Comparison of ENCODE assay signal across 7 mouse cellular contexts in genomic region chr19:6240725-6241124, GRCm38 (mm10). TPM values are rescaled to one million over a fixed set of nuclear protein-coding genes. Genes with fewer than 3 reads are reported as not detected.
DNase-seq lines count a peak whose midpoint lies in the region; ATAC-seq and TF ChIP-seq lines count a peak whose summit lies in the region.

No protein-coding gene starts in this region.

- H3K4me1 ChIP-seq in embryonic facial prominence, embryonic 13.5 days = peaks cover 17% of the 10 kb centered on the region
- H3K4me1 ChIP-seq in intestine, embryonic 16.5 days (ENCODE audit: control insufficient read depth, insufficient read depth, low read length) = peaks cover 23% of the 10 kb centered on the region
- H3K4me1 ChIP-seq in neural tube, embryonic 15.5 days = peaks cover 28% of the 10 kb centered on the region

- WGBS in embryonic facial prominence, embryonic 13.5 days = 39% methylated on average over 5 of the region's 5 CpGs
- WGBS in intestine, embryonic 16.5 days = 30% methylated on average over 5 of the region's 5 CpGs
- WGBS in neural tube, embryonic 15.5 days = 31% methylated on average over 5 of the region's 5 CpGs

- H3K4me2 ChIP-seq in embryonic facial prominence, embryonic 13.5 days = peak overlapping the region; percentile 95
- H3K4me2 ChIP-seq in intestine, embryonic 16.5 days (ENCODE audit: low read depth, low read length) = peak overlapping the region; percentile 33; the same call in 1 of the 2 replicates
- H3K4me2 ChIP-seq in neural tube, embryonic 15.5 days = peak overlapping the region; percentile 86; the same call in 1 of the 2 replicates

- no peak for ATAC-seq in embryonic facial prominence, embryonic 13.5 days (ENCODE audit: insufficient number of reproducible peaks, insufficient read depth, low FRiP score, low TSS enrichment, low read depth)
- ATAC-seq in intestine, embryonic 16.5 days = no peak
- no peak for ATAC-seq in neural tube, embryonic 15.5 days (ENCODE audit: low FRiP score)
- no peak for ATAC-seq in granulocyte monocyte progenitor cell, adult 5-6 weeks (replicated peaks; ENCODE audit: poor library complexity, severe bottlenecking)

- peaks cover 19% of the 10 kb centered on the region for H3K36me3 ChIP-seq in embryonic facial prominence, embryonic 13.5 days
- peaks cover 7% of the 10 kb centered on the region; the same call in 1 of the 2 replicates for H3K36me3 ChIP-seq in intestine, embryonic 16.5 days (ENCODE audit: control insufficient read depth, insufficient read depth, low read length)
- peaks cover 12% of the 10 kb centered on the region for H3K36me3 ChIP-seq in neural tube, embryonic 15.5 days

- no peaks in the 10 kb centered on the region for H3K9me3 ChIP-seq in embryonic facial prominence, embryonic 13.5 days
- H3K9me3 ChIP-seq in intestine, embryonic 16.5 days (ENCODE audit: control insufficient read depth, low read length) = no peaks in the 10 kb centered on the region
- no peaks in the 10 kb centered on the region for H3K9me3 ChIP-seq in neural tube, embryonic 15.5 days (replicated peaks)

- no peak for TF ChIP-seq CTCF in layer of hippocampus, adult 2 months (conservative IDR thresholded peaks at IDR 0.05)

- 0 out of 2 replicates have a peak overlapping the region, but pooled peaks have one; percentile 44 for H3K9ac ChIP-seq in embryonic facial prominence, embryonic 13.5 days
- peak overlapping the region; percentile 21; the same call in 1 of the 2 replicates for H3K9ac ChIP-seq in intestine, embryonic 16.5 days (ENCODE audit: low read depth, low read length)
- no peak overlapping the region for H3K9ac ChIP-seq in neural tube, embryonic 15.5 days (replicated peaks)

- H3K27ac ChIP-seq in layer of hippocampus, adult 2 months = peak overlapping the region; percentile 58; the same call in 1 of the 2 replicates
- no peak overlapping the region for H3K27ac ChIP-seq in embryonic facial prominence, embryonic 13.5 days
- H3K27ac ChIP-seq in intestine, embryonic 16.5 days (ENCODE audit: low read length) = peak overlapping the region; percentile 37; the same call in 1 of the 2 replicates
- peak overlapping the region; percentile 30; the same call in 1 of the 2 replicates for H3K27ac ChIP-seq in neural tube, embryonic 15.5 days (replicated peaks)

- no peak overlapping the region; the same call in 1 of the 2 replicates for H3K4me3 ChIP-seq in layer of hippocampus, adult 2 months
- H3K4me3 ChIP-seq in embryonic facial prominence, embryonic 13.5 days = peak overlapping the region; percentile 89
- no peak overlapping the region for H3K4me3 ChIP-seq in intestine, embryonic 16.5 days (ENCODE audit: low read length)
- H3K4me3 ChIP-seq in neural tube, embryonic 15.5 days (replicated peaks) = no peak overlapping the region

- H3K27me3 ChIP-seq in embryonic facial prominence, embryonic 13.5 days = no peaks in the 10 kb centered on the region
- no peaks in the 10 kb centered on the region for H3K27me3 ChIP-seq in intestine, embryonic 16.5 days (replicated peaks; ENCODE audit: control insufficient read depth, insufficient read depth, low read length)
- H3K27me3 ChIP-seq in neural tube, embryonic 15.5 days (replicated peaks) = no peaks in the 10 kb centered on the region

- DNase-seq in layer of hippocampus, adult 2 months (ENCODE audit: low spot score in 2 of 2) = no peak
- DNase-seq in layer of hippocampus, adult 9-10 months (ENCODE audit: low spot score) = no peak
- DNase-seq in layer of hippocampus, adult 18-20 months (ENCODE audit: low spot score in 2 of 2) = no peak

RNA-seq across cellular contexts. Expression of gene Atg2a, which starts 0.7 kb away (rescaled TPM):
- total RNA-seq in layer of hippocampus, adult 2 months (2021) = 10 to 100 TPM; 32.5 to 39.0 TPM
- 10.3 and 10.5 TPM in 2 replicates for polyA plus RNA-seq in embryonic facial prominence, embryonic 13.5 days (2015; fragmentation: Nextera tagmentation; extraction: Ambion mirVana)
- 7.4 and 8.4 TPM in 2 replicates for polyA plus RNA-seq in intestine, embryonic 16.5 days (2015; fragmentation: Nextera tagmentation; extraction: Ambion mirVana)
- polyA plus RNA-seq in neural tube, embryonic 15.5 days (2015; fragmentation: Nextera tagmentation; extraction: Ambion mirVana) = 12.5 and 12.9 TPM in 2 replicates
- total RNA-seq in granulocyte monocyte progenitor cell, adult 5-6 weeks (2014; fragmentation: Nextera tagmentation) = 18.3 and 30.9 TPM in 2 replicates
- total RNA-seq in granulocyte monocyte progenitor cell, adult 5-6 weeks (2017) = 5.5 and 8.3 TPM in 2 replicates
- 10 to 100 TPM; 34.0 to 34.2 TPM for total RNA-seq in layer of hippocampus, adult 18-20 months (2021)

RNA-seq across cellular contexts. Expression of gene Ppp2r5b, which starts 5.1 kb away (rescaled TPM):
- 100 to 1,000 TPM; 127 to 137 TPM for total RNA-seq in layer of hippocampus, adult 2 months (2021)
- polyA plus RNA-seq in embryonic facial prominence, embryonic 13.5 days (2015; fragmentation: Nextera tagmentation; extraction: Ambion mirVana) = 26.6 and 27.9 TPM in 2 replicates
- polyA plus RNA-seq in intestine, embryonic 16.5 days (2015; fragmentation: Nextera tagmentation; extraction: Ambion mirVana) = 21.0 and 23.5 TPM in 2 replicates
- polyA plus RNA-seq in neural tube, embryonic 15.5 days (2015; fragmentation: Nextera tagmentation; extraction: Ambion mirVana) = 127 and 156 TPM in 2 replicates
- total RNA-seq in granulocyte monocyte progenitor cell, adult 5-6 weeks (2014; fragmentation: Nextera tagmentation) = 3.0 and 3.1 TPM in 2 replicates
- 1.9 and 3.7 TPM in 2 replicates for total RNA-seq in granulocyte monocyte progenitor cell, adult 5-6 weeks (2017)
- total RNA-seq in layer of hippocampus, adult 18-20 months (2021) = 100 to 1,000 TPM; 133 TPM

RNA-seq across cellular contexts. Expression of gene Gpha2, which starts 14.5 kb away (rescaled TPM):
- not detected for total RNA-seq in layer of hippocampus, adult 2 months (2021)
- polyA plus RNA-seq in embryonic facial prominence, embryonic 13.5 days (2015; fragmentation: Nextera tagmentation; extraction: Ambion mirVana) = 3.3 and 3.8 TPM in 2 replicates
- 0.23 and 0.65 TPM in 2 replicates for polyA plus RNA-seq in intestine, embryonic 16.5 days (2015; fragmentation: Nextera tagmentation; extraction: Ambion mirVana)
- polyA plus RNA-seq in neural tube, embryonic 15.5 days (2015; fragmentation: Nextera tagmentation; extraction: Ambion mirVana) = 0.75 TPM in 1 of 2 replicates, not detected in the other
- not detected in 2 replicates for total RNA-seq in granulocyte monocyte progenitor cell, adult 5-6 weeks (2014; fragmentation: Nextera tagmentation)
- not detected in 2 replicates for total RNA-seq in granulocyte monocyte progenitor cell, adult 5-6 weeks (2017)
- not detected for total RNA-seq in layer of hippocampus, adult 18-20 months (2021)

RNA-seq across cellular contexts. Expression of gene Ehd1, which starts 35.8 kb away (rescaled TPM):
- total RNA-seq in layer of hippocampus, adult 2 months (2021) = 10 to 100 TPM; 80.2 to 82.3 TPM
- 64.7 and 68.9 TPM in 2 replicates for polyA plus RNA-seq in embryonic facial prominence, embryonic 13.5 days (2015; fragmentation: Nextera tagmentation; extraction: Ambion mirVana)
- polyA plus RNA-seq in intestine, embryonic 16.5 days (2015; fragmentation: Nextera tagmentation; extraction: Ambion mirVana) = 135 and 158 TPM in 2 replicates
- 80.6 and 87.7 TPM in 2 replicates for polyA plus RNA-seq in neural tube, embryonic 15.5 days (2015; fragmentation: Nextera tagmentation; extraction: Ambion mirVana)
- total RNA-seq in granulocyte monocyte progenitor cell, adult 5-6 weeks (2014; fragmentation: Nextera tagmentation) = 20.4 and 20.6 TPM in 2 replicates
- 16.2 and 21.6 TPM in 2 replicates for total RNA-seq in granulocyte monocyte progenitor cell, adult 5-6 weeks (2017)
- 10 to 100 TPM; 86.6 to 88.0 TPM for total RNA-seq in layer of hippocampus, adult 18-20 months (2021)

RNA-seq across cellular contexts. Expression of gene Majin, which starts 56.5 kb away (rescaled TPM):
- not detected for total RNA-seq in layer of hippocampus, adult 2 months (2021)
- not detected in 2 replicates for polyA plus RNA-seq in embryonic facial prominence, embryonic 13.5 days (2015; fragmentation: Nextera tagmentation; extraction: Ambion mirVana)
- not detected in 2 replicates for polyA plus RNA-seq in intestine, embryonic 16.5 days (2015; fragmentation: Nextera tagmentation; extraction: Ambion mirVana)
- polyA plus RNA-seq in neural tube, embryonic 15.5 days (2015; fragmentation: Nextera tagmentation; extraction: Ambion mirVana) = not detected in 2 replicates
- total RNA-seq in granulocyte monocyte progenitor cell, adult 5-6 weeks (2014; fragmentation: Nextera tagmentation) = not detected in 2 replicates
- total RNA-seq in granulocyte monocyte progenitor cell, adult 5-6 weeks (2017) = not detected in 2 replicates
- not detected for total RNA-seq in layer of hippocampus, adult 18-20 months (2021)

Comparison
In these comparisons a context has a peak if more than half of its experiments do, and no peak if none do; other contexts are left out.
1. H3K4me2 ChIP-seq: peak in every context shown above with its lines; median percentile 95 in embryonic facial prominence, embryonic 13.5 days; 86 in neural tube, embryonic 15.5 days; 33 in intestine, embryonic 16.5 days.
2. RNA of gene Ppp2r5b, which starts 5.1 kb away (total RNA-seq): 127 to 137 TPM in layer of hippocampus, adult 2 months and 133 TPM in layer of hippocampus, adult 18-20 months; 1.9 to 3.7 TPM in granulocyte monocyte progenitor cell, adult 5-6 weeks; every median in the first group is over 10 times any median in the second.